Mouse (Mus musculus) B cell, adult 2 months (primary cell): ENCODE measurements around the gene Rpl21.

Experiments used
- DNase-seq, 2 experiments: peaks; one replicate each; pipeline ENCODE4 v3.0.0; 2022

The Rpl21 gene

DNA sequence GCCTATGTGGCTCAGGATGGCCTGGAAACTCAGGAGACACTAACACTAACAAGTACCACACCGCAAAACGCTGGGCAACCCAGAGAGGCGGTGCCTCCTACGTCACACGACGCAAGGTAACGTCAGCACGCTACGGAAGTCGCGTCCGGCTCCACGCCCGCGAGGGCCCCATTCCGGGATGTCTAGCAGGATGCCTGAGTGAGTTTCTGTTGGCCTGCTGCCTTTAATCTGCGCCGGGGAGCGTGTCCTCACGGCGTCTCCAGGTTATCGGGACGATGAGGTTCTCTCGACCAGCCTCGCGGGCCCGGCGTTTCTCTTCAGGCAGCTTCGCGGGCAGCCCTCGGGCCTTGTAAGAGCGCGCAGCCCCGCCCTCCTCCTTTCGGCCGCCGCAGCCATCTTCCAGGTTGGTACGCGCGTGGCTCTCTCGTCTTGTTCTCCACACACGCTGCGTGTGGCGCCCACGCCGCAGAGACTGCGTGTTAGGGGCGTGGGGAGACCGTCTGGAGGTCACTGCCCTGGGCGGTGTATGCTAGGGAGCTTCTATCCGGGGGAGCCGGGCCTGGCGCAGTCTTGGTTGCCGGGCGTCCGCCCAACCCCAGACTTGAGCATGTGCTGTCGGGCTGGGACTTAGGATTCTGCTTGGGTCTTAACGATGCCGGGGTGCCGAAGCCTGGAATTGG lies at the start of gene Rpl21:
Gene Rpl21, plus strand, starts transcription at position 122 of the 680 bp plus-strand sequence.
- peak; percentile 96 to 98 for DNase-seq

DNA sequence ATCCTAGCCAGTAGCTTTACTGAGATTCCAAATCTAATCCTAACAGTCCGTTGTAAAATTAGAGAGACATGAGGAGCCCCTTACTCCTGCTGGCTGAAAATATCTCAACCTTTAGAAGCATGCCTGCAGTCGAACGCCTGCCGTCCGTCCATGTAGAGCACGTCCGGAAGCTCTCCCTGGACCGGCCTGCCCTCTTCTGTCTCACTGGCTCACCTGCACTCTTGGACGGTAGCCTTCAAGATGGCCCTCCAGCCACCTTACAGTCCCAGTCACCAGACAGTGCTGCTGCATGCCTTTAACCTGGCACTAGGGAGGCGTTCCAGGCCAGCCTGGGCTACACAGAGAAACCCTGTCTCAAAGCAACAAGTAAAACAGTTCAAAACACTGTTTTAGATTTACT lies 49.4 kb upstream of the Rpl21 start:
- DNase-seq: no peak

DNA sequence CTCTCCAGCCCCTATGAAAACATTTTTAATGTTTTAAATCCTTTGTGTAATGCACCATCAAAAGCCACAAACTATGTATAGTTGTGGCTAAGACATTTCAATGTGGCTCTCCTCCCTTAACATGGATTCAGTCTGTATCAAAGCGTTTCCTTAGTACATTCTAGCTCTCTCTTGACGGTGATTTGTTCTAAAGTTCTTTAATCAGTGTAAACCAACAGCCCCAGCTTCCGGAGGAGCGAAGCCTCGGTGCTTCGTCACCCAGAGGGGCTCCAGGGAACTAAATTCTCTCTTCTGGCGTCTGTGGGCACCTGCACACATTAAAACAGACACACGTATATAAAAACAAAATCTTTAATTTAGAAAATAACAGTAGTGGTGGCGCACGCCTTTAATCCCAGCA lies 48.8 kb upstream of the Rpl21 start:
- DNase-seq: no peak

DNA sequence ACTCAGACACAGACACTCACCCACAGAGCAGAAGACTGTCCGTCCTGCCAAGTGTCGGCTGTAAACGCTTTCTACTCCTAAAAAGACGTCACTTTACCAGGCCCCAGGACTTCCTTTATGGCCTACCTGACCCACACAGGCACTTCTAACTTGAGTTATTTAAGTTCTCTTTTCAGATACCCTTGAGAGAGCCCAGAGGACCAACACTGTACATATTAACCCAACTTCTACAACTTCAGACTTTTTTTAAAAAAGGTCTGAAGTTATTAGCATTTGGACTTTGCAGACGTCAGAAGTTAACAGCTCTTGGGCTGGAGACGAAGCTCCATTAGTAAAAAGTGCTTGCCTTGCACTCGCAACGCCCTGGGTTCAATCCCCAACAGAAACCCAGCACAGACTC lies 46.6 kb upstream of the Rpl21 start:
- DNase-seq: no peak

DNA sequence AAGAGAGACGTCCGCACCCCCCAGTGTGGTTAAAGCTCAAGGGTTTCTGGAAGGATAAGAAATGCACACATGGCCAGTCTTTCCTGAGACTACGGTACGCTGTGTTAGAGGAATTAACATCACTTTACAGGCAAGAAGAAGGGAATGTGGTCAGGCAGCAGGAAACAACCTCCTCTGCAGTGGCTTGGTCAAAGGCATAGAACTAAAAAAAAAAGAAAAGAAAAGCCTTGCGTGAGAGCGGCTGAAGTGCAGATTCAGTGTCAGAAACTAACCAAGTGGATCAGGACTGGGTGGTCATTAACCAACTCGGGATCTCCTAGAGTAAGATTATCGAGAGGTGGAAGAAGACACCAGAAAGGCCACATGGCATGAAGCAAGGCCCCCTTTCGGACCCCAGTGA lies 43.3 kb upstream of the Rpl21 start:
- DNase-seq: no peak

DNA sequence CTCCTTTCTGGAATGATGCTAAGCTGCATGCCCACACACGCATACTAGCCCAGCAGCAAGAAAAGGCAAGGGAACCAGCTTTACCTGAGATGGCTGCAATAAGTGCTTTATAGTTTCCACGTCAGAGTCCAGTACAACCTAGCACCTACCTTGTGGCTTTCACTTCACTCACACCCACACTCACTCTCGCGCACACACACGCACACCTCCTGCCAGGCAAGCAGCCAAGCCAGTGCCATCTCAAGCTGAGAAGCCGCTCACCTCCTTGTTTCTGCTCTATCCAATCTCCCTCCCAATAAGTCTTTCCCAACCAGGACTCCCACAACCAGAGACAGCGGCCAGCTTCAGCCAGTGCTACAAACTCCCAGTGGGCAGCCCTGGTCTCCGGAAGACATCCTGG lies 41.7 kb upstream of the Rpl21 start:
- no peak for DNase-seq

DNA sequence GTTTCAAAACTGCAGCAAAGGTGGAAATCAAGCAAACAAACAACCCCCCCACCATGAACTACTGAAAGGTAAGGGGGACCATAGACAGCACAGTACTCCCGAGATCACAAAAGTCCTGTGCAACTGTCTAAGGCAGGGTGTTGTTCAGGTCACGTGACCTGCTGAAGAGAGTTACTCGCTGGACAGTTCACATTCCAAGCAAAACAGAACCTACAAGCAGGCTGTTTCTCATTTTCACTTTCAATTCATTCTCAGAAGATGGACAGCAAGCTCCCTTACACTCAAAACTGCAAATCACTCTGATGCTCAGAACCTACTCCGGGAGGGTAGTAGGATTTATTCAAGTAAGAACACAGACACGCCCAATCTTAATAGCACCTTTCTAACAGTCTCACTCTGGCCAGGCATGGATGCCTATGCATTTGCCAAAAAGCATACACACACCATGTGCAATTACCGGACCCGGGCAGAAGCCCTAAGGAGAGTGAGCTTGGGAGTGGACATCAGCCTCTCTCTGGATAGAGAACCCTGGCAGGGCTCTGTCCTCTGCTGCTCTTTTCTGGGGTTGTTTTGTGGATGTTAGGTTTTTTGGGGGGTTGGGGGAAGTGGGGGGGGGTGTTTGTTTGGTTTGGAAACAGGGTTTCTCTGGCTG lies 40.4 kb upstream of the Rpl21 start:
- DNase-seq: no peak

DNA sequence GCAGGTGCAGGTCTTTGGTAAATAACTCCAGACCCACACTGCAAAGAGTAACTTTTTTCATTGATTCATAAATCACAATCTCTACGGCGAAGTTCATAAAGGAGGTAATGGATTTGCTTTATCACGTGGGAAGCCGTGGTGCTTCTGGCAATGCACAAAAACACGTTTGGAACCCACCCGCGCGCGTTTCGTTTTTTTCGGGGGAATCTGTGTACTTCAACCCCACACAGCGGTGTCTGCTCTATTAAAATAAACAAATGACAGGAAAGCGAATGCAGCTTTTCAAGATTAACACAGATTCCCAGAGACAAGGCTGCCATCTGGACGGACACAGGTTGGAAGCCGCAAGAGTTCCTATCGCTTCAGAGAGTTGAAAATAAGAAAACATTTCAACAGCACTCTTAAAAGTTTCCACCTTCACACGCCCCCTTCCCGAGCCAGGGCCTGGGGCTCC lies 39.0 kb upstream of the Rpl21 start:
- DNase-seq: peak in 1 of 2 experiments; percentile 31

DNA sequence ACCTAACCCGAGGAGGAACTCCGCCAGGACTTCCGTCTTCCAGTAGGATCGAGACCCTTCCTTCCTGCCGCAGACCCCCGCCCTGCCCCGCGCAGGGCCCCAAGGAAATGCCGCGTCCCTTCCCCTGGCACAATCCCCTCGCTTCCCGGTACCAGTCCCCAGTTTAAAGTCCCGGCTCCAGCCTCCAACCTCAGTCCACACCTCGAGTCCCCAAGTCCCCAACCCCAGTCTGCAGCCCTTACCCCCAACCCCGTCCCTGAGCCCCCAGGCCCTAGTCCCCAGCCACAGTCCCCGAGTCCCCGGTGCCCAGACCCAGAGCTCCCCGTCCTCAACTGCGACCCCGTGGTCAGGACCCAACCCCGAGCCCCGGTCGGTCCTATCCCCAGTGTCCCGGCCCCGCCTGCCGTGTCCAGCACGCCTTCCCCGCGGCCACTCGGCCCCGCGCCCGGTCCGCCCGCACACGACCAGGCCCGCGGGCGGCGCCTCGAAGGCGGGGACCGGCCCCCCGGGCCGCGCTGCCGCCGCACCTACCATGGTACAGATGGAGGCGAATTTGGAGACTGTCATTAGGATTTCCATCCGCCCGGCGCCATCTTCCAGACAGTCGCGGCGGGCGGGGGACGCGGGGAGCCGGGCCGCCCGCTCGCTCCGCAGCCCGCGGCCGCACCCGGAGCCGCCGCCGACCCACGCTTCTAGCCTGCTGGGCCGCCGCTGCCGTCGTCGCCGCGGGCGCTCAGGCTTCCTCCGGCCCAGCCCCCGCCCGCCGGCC lies 38.4 kb upstream of the Rpl21 start:
- DNase-seq: no peak

DNA sequence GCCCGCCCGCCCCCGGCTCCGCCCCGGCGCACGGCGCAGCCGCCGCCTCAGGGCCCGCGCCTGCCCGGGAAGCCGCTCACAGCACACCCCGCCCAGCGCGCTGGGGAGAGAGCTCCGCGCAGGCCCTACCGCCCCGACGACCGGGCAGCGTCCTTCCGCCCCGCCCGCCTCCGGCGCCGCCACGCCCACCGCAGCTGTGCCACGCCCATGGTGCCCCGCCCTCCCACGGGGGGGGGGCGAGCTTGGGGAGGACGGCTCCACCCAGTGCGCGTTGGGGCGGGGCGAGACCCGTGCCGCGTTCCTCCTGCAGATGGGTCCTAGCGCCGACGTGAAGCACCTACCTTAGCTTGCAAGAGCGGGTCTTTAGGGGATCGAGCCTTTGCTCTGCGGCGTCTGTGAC lies 37.8 kb upstream of the Rpl21 start, which contains the start of gene Usp12:
Gene Usp12, minus strand, starts transcription at position 154 of the 400 bp plus-strand sequence.
- peak; percentile 100 for DNase-seq

DNA sequence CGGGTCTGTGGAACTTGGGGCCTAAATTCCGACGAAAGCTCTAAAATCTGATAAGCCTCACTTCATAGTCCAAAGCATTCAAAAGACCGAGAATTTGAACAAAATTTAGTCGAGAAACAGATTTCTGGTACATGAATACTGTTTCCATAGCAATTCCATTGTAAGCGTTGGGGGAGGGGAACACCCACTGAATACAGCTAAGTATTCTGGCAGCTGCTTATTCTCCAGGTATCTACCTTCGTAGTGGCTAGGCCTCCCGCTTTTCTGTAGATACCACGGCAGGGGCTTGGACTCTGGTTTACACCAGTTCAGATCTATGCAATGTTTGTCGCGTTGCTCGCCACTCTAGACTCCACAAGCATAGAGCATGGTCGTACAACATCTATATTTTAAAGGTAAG lies 37.0 kb upstream of the Rpl21 start:
- DNase-seq: no peak

DNA sequence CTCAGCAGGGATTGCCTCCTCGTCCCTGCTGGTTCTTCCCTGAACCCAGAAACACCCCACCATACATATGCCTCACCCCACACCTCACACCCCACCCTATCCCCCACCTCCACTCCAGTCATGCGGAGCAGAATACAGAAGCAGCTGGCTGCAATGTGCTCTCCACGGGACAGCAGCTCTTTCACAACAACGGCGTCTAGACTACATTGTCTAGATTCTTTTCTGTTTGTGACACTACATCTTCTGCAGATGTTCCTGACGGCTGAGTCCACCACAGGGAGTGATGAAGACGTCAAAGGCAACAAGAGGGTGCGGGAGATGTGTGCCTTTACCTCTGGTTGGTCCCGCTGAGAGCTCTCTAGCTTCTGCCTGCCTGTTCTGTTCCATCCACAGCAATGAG lies 34.7 kb upstream of the Rpl21 start:
- no peak for DNase-seq

DNA sequence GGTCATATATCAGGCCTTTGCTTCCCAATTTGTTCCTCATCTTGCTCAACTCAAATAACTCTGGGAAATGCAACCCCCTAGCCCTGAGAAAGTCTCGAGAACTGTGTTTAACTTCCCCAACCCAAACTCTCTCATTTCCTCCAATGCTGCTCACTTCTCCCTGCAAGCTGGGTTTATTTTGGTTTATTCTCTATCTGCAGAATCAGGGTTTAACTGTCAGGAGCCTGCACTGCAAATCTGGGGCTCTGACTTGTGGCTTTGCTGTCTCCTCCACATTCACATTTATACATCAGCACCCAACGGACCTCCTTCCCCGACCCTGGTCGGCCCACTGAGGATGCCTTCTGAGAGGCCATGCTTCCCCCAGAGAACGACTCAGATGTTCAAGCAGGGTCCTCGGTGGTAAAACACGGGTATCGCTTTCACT lies 26.7 kb upstream of the Rpl21 start:
- no peak for DNase-seq

DNA sequence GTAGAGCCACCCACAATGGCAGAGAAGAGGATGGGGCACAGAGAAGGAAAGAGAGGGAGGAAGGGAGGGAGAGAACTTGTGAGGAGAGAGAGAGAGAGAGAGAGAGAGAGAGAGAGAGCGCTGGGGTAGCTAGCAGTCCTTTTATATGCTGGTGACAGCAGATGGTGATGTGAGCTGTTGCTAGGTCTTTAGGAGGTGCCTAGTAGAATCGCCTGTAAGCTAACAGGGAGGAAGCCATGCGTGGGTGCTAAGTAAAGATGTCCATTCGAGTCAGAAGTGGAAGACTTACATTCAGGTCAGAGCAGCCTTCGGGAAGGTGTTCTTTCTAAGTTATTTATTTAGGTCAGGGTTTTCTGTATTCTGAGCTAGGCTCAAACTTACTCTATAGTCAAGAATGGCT lies 22.7 kb upstream of the Rpl21 start:
- DNase-seq: no peak

DNA sequence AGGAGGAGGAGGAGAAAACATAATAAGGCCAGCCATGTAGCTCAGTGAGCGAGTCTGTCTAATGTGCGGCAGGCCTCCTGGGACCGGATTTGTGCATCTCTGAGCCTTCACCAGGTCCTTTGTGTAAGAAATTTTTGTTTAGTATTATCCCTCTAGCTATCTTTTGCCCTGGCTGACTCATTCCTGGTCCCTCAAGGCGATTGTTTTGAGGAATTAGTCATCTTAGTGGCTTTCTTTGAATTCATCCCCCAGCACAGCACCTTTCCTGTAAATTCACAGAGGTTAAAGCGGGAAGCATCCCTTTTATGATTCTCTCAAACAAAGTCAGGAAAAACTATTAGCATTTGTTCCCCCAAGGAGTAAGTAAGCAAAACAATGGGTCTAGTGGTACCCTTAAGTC lies 19.8 kb upstream of the Rpl21 start:
- DNase-seq: no peak

DNA sequence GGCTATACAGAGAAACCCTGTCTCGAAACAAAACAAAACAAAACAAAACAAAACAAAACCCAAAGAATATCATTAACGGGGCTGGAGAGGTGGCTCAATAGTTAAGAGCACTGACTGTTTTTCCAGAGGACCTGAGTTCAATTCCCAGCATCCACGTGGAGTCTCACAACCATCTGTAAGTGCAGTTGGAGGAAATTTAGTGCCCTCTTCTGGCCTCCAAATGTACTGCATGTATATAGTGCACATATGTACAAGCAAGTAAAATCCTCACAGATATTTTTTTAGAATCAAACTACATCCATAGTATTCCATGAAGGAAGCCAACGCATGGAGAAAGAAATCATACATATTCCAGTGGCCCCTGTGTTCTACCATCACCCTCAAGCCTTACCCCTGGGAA lies 19.3 kb upstream of the Rpl21 start:
- DNase-seq: no peak

DNA sequence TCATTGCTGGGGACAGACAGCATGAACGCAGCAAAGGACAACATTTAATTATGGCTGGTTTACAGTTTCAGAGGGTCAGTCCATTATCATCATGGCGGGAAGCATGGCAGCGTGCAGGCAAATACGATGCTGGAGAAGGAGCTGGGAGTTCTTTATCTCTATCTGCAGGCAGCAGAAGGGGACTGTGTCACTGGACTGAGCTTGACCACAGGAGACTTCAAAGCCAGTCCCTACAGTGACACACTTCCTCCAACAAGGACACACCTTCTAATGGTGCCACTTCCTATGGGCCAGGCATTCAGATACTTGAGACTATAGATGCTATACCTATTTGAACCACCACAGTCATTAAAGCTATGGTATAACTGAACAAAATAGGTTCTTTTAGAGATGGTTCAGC lies 17.3 kb upstream of the Rpl21 start:
- DNase-seq: no peak

DNA sequence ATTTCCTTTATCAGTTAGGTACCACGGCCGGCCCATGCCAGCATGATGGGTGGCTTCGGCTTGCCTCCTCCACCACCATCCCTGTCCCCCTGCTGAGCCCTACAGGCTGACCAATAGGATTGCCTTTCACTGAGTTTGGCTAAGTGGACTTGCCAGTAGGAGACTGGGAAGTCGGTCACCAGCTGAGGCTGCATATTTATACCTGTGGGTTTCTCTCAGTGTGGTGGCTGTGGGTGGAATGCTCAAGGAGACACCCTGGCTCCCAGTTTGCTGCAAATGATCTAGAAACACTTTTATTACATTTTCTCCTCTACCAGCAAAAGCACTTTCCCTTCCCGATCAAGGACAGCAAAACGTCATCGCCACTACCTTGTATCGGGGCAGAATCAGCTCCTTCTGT lies 15.1 kb upstream of the Rpl21 start:
- no peak for DNase-seq

DNA sequence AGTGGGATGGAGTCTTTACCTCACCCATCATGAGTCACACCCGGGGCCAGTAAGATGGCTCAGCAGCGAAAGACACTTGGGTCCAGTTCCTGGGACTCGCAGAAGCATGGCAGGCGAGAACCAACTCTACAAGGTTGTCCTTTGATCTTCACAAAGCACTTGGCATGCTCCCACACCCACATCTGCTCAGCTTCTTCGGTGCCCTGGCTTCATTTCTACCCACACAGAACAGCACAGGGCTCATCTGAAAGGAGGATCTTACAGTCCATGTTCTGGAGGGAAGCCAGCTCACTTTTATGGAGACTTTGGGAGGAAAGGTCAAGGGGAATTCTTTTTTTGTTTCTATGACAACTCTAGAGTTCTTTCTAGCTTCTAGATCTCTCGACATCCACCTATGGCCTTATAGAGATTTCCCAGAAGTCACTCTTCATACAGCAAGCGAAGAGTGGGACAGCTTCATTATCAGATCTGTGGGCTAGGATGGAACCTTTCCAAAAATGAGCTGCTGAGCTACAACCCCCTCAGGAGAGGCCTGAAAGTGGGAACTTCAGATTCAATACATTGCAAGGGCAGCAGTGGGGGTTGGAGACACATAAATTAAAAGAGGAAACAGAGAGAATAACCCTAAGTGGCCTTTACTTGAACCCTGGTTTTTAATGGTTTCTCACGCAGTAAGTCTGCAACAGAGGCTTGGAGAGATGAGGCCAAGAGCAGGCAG lies 13.6 kb upstream of the Rpl21 start:
- no peak for DNase-seq

DNA sequence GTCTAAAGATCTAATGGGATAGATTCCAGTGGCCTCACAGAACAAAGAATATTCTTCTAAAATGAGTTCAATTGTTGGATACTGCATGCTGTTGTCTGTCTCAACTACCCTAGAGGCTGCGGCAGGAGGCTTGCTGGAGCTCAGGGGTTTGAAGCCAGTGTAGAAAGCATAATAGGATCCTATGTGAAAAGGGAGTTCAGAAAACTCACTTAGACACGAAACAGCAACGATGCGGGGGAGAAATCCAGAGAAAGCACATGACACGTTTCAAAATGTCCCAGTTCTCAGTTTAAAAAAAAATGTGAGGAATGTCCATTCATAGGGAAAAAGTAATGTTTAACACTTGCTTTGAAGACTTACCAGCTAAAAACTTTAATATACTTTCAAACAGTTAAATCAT lies 9.7 kb upstream of the Rpl21 start:
- DNase-seq: no peak

DNA sequence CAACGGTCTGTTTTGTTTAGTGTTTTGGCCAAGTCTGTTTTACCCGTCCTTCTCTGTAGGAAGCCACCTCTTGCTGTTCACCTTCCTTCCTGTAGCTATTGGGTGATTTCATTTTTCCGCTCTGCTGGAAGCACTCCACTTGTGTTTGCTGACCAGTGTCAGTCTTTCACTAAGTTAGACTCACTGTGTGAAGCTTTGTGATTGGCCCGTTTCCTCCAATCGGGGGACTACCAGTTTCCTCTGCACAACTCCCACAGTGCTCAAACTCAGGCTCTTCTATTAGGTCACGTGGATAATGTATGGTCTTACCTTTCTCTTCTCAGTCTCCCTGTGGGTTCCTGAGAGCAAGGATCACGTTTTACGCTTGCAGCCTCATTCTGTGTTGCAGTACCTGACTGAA lies 3.2 kb upstream of the Rpl21 start:
- DNase-seq: peak in 1 of 2 experiments; percentile 25

DNA sequence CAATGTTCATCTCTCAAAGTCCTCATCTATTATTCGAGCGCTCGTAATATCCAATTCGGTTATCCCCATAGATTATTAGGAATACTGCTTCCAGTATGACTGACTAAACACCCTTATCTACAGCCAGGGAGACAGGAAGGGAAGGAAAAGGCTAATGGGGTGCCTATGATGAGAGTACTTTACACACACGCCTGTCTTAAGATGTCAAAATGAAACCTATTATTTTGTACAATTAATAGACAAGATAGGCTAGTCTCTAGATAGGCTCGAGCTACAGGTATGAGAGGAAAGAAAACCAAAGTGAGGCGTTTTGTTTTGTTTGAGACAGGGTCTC lies 288 bp upstream of the Rpl21 start:
- DNase-seq: no peak

DNA sequence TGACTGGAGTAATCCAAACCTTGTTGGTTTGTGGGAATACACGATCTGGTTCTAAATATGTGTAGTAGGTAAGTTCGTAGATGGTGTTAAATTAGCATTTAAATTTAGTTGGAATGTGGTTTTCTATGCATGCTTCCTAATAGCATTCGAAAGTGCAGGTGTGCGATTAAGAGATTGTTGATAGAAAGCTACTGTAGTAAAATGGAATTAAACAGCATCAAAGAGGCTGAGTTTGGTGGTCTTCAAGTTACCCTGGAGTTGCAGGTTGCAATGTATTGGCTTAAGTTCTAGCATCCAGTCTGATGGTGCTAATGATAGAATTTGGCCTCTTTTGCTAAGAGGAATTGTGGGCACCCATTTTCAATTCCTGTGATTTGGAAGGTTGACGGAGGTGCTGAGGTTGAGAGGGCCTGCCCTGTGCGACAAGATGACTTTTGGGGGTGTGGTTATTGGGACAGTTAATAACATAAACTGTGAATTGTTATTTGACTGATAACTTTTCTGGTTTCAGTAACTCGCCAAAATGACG lies 1.0 kb downstream of the Rpl21 start:
- no peak for DNase-seq
